Mouse (Mus musculus) liver, embryonic 11.5 days (tissue): ENCODE results near the gene Spata2. TPM values are rescaled to one million over a fixed set of nuclear protein-coding genes. Genes with fewer than 3 reads are reported as not detected.

Experiments
- ATAC-seq: fragments of 200-750 bp; cut with Nextera tagmentation; replicated peaks from 2 replicates; pipeline ENCODE4 v1.8.0; 2017; ENCODE audit warnings: moderate number of reproducible peaks, mild to moderate bottlenecking, moderate TSS enrichment, moderate library complexity; ENCODE audit not compliant: low FRiP score
- DNase-seq: peaks from one replicate; pipeline ENCODE4 v3.0.0-alpha.2; 2017; ENCODE audit warnings: low spot score
- H3K27ac ChIP-seq: fragments of 300-500 bp; sonication (generic); 2 replicates; pipeline ENCODE4 v1.5.1; 2014; ENCODE audit warnings: mild to moderate bottlenecking, low read depth, low read length, control low read depth
- H3K27me3 ChIP-seq: fragments of 300-500 bp; sonication (generic); replicated peaks from 2 replicates; pipeline ENCODE4 v1.6.1; 2014; ENCODE audit warnings: low read length, mixed read lengths; ENCODE audit not compliant: control insufficient read depth, insufficient read depth
- H3K36me3 ChIP-seq: fragments of 300-500 bp; sonication (generic); 2 replicates; pipeline ENCODE4 v1.6.1; 2014; ENCODE audit warnings: mild to moderate bottlenecking, low read length, moderate library complexity, mixed read lengths; ENCODE audit not compliant: control insufficient read depth, insufficient read depth
- H3K4me1 ChIP-seq: fragments of 300-500 bp; sonication (generic); replicated peaks from 2 replicates; pipeline ENCODE4 v1.6.1; 2014; ENCODE audit warnings: low read length, mixed read lengths; ENCODE audit not compliant: control insufficient read depth, insufficient read depth
- H3K4me2 ChIP-seq: fragments of 300-500 bp; sonication (generic); 2 replicates; pipeline ENCODE4 v1.6.1; 2014; ENCODE audit warnings: mild to moderate bottlenecking, control low read depth, moderate library complexity
- H3K4me3 ChIP-seq: fragments of 300-500 bp; sonication (generic); 2 replicates; pipeline ENCODE4 v1.5.1; 2014; ENCODE audit warnings: low read depth, low read length, control low read depth
- H3K9ac ChIP-seq: fragments of 300-500 bp; sonication (generic); 2 replicates; pipeline ENCODE4 v1.6.1; 2014; ENCODE audit warnings: low read depth, low read length, control low read depth
- H3K9me3 ChIP-seq: fragments of 300-500 bp; sonication (generic); 2 replicates; pipeline ENCODE4 v1.6.1; 2016; ENCODE audit warnings: low read length, inconsistent platforms, mixed read lengths; ENCODE audit not compliant: control insufficient read depth
- WGBS: fragments of 180-500 bp; shearing (Covaris S2); extraction: QIAGEN DNeasy Blood & Tissue Kit; methylation state at CpG from one replicate; pipeline ENCODE4 v1.1.7; 2014; 5-methylcytosine and 5-hydroxymethylcytosine counted together
- polyA plus RNA-seq: library from polyadenylated mRNA; unstranded; fragments of >200 nt; fragmentation: Nextera tagmentation; extraction: Ambion mirVana; gene quantifications from 2 replicates; pipeline ENCODE4 v1.2.1, GENCODE M21; 2014

Spata2 gene
- polyA plus RNA-seq, 1 experiment from 2014 or later: 17.5 TPM

DNA sequence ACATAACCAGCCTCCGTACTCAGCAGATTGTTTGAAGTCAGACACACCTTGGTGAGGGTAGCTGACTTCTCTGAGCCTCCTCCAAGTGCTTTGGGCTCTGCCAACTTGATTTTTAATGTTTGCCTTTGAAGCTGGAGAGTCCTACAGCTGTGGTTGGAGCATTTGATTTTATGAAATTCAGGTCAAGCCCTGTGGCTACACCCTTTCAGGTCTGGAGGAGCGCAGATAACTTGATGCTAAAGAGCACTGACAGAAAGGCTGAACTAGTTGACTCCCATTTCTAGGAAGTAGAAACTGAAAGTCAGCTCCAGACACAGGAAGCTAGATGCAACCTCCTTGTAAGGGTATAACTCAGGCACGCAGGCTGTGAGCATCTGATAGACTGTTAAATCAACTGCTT, 12.4 kb upstream of the Spata2 start:
- H3K4me3 ChIP-seq: peak overlapping the region; percentile 92
- ATAC-seq (peak; percentile 29), DNase-seq (no peak)
- peaks cover 12% of the 10 kb centered on the region; the same call in 1 of the 2 replicates for H3K36me3 ChIP-seq
- H3K27ac ChIP-seq: peak overlapping the region; percentile 56
- no peaks in the 10 kb centered on the region for H3K9me3 ChIP-seq
- H3K4me1 ChIP-seq: peaks cover 34% of the 10 kb centered on the region
- H3K4me2 ChIP-seq: peak overlapping the region; percentile 92
- H3K27me3 ChIP-seq: no peaks in the 10 kb centered on the region
- WGBS: 55% methylated on average over 3 of the region's 3 CpGs
- peak overlapping the region; percentile 14; the same call in 1 of the 2 replicates for H3K9ac ChIP-seq

DNA sequence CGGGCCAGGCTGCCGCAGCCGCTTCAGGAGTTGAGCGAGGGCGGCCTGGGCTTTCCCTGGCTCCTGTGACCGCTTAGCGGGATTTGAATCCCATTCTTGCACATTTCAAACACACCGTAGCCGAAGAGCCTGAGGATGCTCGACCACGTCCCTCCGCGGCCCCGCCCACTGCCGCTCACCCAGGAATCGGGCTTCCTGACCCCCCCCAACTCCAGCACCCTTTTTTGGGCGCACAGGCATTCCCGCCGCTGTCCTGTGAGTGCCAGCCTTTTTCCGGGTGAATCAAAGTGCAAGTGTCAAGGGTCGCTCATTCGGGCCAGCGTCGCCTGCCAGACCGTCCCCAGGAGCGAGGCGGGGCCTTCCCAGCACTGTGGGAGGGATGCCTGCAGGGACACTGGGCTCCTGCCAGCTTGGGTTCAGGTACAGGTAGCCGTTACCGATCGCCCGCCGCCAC, 11.2 kb upstream of the Spata2 start:
- 2% methylated on average over 32 of the region's 32 CpGs for WGBS
- Histone ChIP-seq H3K9me3 (no peaks in the 10 kb centered on the region), H3K4me1 (peaks cover 32% of the 10 kb centered on the region), H3K9ac (peak overlapping the region; percentile 89), H3K36me3 (peaks cover 10% of the 10 kb centered on the region; the same call in 1 of the 2 replicates), H3K4me2 (peak overlapping the region; percentile 92), H3K27me3 (no peaks in the 10 kb centered on the region), H3K4me3 (peak overlapping the region; percentile 92), H3K27ac (0 out of 2 replicates have a peak overlapping the region, but pooled peaks have one; percentile 71)
- ATAC-seq (peak; percentile 21), DNase-seq (peak; percentile 58)

DNA sequence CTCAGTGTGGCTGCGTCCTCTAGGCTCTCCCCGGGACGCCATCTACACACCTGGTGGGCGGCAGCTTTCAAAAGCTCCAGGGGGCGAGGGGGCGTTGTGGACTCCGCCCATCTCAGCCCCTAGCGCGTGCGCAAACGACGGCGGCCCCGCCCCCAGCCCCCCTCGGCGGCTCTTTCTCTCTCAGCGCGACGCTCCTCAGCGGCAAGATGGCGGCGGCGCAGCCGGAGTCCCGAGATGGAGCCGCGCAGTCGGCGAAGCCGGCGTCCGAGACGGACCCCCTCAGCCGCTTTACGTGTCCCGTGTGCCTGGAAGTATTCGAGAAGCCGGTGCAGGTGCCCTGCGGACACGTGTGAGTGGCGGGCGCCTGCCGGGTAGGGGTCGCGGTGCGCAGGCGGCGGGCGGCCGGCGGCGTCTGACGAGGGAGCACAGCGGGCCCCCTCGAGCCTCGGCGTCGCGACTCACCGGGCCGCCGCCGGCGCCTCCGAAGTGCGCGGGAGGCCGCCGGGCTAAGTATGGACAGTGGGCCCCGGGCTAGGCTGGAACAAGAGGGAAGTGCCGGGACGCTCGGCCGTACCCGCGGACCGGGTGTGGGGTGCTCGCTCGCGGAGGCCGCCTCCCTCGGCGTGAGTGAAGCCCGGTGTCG, 10.7 kb upstream of the Spata2 start:
- Histone ChIP-seq H3K36me3 (peaks cover 10% of the 10 kb centered on the region; the same call in 1 of the 2 replicates), H3K4me3 (peak overlapping the region; percentile 92), H3K4me1 (peaks cover 32% of the 10 kb centered on the region), H3K9ac (peak overlapping the region; percentile 89), H3K4me2 (peak overlapping the region; percentile 92), H3K27ac (peak overlapping the region; percentile 71; the same call in 1 of the 2 replicates), H3K27me3 (no peaks in the 10 kb centered on the region), H3K9me3 (no peaks in the 10 kb centered on the region)
- ATAC-seq (peak; percentile 78), DNase-seq (peak; percentile 86)
- under 1% methylated on average over 85 of the region's 85 CpGs for WGBS

DNA sequence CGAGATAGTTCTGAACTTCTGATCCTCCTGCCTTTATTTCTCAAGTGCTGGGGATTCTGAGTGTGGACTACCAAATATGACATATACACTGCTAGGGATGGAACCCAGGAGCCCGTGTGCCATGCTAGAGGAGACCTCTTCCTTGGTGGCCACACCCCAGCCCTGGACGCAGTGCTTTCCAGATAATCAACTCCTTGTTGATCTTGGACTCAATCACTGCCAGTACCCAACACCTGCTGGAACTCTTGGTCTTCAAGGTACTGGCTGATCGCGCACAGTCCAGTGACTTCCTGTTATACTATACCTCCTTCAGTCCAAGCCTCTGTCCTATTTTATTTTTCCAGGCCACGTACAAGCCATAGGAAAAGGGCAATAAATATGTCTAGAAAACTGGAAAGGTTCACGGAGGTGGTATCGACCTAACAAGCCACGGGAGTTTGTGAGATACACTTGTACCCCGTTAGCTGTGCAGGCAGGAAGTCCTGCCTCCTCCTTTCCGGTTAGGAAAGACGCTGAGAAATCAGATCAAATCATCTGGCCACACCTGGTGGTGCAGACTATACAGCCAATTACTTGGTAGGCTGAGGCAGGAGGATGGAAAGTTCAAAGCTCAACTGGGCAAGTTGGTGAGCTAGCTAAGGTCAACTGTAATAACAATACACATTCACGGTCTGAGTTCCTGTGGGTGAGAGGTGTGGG, 10.0 kb upstream of the Spata2 start:
- Histone ChIP-seq H3K9me3 (no peaks in the 10 kb centered on the region), H3K4me2 (peak overlapping the region; percentile 92), H3K27me3 (no peaks in the 10 kb centered on the region), H3K4me3 (peak overlapping the region; percentile 92), H3K9ac (peak overlapping the region; percentile 89), H3K4me1 (peaks cover 32% of the 10 kb centered on the region), H3K36me3 (peaks cover 7% of the 10 kb centered on the region; the same call in 1 of the 2 replicates), H3K27ac (peak overlapping the region; percentile 71; the same call in 1 of the 2 replicates)
- ATAC-seq (peak; percentile 45), DNase-seq (no peak)
- WGBS: 36% methylated on average over 13 of the region's 13 CpGs

DNA sequence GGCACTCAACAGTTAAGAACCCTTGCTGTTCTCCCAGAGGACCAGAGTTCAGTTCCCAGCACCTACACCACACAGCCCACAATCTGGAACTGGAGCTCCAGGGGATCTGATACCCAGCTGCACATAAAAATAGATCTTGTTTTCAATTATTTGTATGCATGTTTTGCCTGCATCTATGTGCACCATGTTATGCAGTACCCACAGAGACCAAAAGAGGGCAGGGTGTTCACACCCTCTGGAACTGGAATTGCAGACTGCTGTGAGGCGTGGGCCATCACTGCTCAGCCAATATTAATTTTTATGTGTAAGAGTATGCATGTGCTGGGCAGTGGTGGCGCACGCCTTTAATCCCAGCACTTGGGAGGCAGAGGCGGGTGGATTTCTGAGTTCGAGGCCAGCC, 4.6 kb upstream of the Spata2 start:
- ATAC-seq (no peak), DNase-seq (no peak)
- Histone ChIP-seq H3K4me3 (no peak overlapping the region), H3K4me2 (no peak overlapping the region), H3K9me3 (no peaks in the 10 kb centered on the region), H3K27me3 (no peaks in the 10 kb centered on the region), H3K36me3 (no peaks in the 10 kb centered on the region), H3K27ac (no peak overlapping the region), H3K4me1 (0 out of 2 replicates have a peak, but pooled peaks cover 3% of the 10 kb centered on the region), H3K9ac (no peak overlapping the region)
- 67% methylated on average over 5 of the region's 5 CpGs for WGBS

DNA sequence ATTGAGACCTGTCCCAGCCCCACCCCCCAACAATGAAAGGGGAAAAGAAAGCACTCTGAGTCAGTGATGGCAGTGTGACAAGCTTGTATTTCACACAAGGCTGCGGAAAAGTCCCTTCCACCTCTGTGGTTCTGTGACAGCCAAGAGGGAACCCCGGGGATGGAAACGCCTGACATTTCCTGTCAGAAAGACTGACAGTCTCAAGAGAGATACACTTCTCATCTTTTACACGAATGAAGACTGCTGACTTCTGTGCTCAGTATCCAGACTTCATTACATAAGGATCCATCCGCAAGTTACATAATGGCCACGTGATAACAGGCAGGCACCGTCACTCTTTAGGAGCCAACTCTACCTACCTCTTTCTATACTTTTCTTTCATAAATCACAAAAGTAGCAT, 3.8 kb upstream of the Spata2 start:
- 74% methylated on average over 7 of the region's 7 CpGs for WGBS
- Histone ChIP-seq H3K9me3 (no peaks in the 10 kb centered on the region), H3K4me1 (peaks cover 8% of the 10 kb centered on the region), H3K27me3 (no peaks in the 10 kb centered on the region), H3K36me3 (no peaks in the 10 kb centered on the region), H3K4me3 (no peak overlapping the region), H3K4me2 (no peak overlapping the region), H3K27ac (no peak overlapping the region), H3K9ac (no peak overlapping the region)
- no peak for ATAC-seq
- no peak for DNase-seq

DNA sequence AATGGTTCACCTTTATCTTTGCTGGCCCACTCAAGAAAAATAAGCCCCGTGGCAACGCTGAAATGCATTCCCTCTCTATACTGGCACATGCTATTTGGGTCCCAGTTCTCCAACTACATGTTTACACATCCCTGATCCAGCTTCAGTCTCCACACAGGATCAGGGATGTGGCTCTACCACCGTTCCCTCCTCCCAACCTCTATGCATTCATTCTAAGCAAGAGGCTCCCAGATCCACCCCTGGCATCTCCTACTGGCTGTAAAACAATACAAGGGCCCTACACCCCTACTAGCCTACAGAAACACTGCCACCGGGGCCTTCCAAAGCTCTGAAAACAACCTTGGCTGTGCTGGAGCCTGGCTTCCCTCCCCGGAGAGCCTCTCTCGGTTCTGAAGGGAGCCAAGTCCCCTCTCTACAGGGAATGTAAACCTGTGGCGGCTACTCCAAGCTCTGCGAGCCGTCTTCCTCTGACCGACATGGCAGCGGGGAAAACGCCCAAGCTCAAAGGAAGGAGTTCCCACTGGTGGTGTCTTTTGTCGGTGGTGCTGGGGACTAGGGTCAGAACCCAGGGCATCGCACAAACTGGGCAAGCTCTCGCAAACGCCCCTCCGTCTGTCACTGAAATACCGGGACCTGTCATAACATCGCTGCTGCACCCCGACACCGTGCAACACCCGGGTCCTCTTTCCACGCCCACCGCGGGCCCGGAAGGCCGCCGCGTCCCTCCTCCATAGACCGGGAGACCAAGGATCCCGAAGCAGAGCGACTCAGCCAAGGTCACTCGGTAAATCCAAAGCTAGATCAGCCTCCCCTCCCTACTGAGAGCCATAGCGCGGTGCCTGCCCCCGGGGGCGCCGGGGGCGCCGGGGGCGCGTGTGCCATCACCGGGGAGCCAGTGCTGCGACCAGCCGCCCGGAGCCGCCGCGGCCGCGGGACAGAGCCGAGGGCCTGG, 654 bp downstream of the Spata2 start, which contains the start of gene Rnf114:
TSS of gene Rnf114 (plus strand) at position 889 of the 952 bp plus-strand sequence.
- H3K9ac ChIP-seq: peak within 1 kb of the TSS; percentile 94
- no peaks in the 10 kb centered on the region for H3K9me3 ChIP-seq
- peak within 1 kb of the TSS; percentile 90 for H3K27ac ChIP-seq
- H3K4me1 ChIP-seq: peaks cover 12% of the 10 kb centered on the region
- no peaks in the 10 kb centered on the region for H3K36me3 ChIP-seq
- ATAC-seq: peak; percentile 69
- H3K4me3 ChIP-seq: peak within 1 kb of the TSS; percentile 96
- no peaks in the 10 kb centered on the region for H3K27me3 ChIP-seq
- 2% methylated on average over 52 of the region's 52 CpGs for WGBS
- DNase-seq: no peak
- peak within 1 kb of the TSS; percentile 97 for H3K4me2 ChIP-seq
